Mouse (Mus musculus): ENCODE data around the gene Glp2r. TPM values are rescaled to one million over a fixed set of nuclear protein-coding genes. Genes with fewer than 3 reads are reported as not detected.

The Glp2r gene
- polyA plus RNA-seq, 1 experiment from 2014 or later, result not detected

- 70% methylated on average over 5 of the region's 5 CpGs for WGBS
- H3K27me3 ChIP-seq, result no peaks in the 10 kb centered on the region
- ATAC-seq (ENCODE audit: low FRiP score), result no peak
- H3K9me3 ChIP-seq, result no peaks in the 10 kb centered on the region
- H3K4me1 ChIP-seq (replicated peaks), result peaks cover 7% of the 10 kb centered on the region
- H3K9ac ChIP-seq, result no peak overlapping the region
- no peak overlapping the region for H3K4me2 ChIP-seq
- H3K27ac ChIP-seq, result no peak overlapping the region
- H3K36me3 ChIP-seq, result no peaks in the 10 kb centered on the region
- no peak overlapping the region for H3K4me3 ChIP-seq
Measured at GRCm38 (mm10) chr11:67672140-67672539, 98.8 kb downstream of the Glp2r start.

- no peak overlapping the region for H3K27ac ChIP-seq
- no peak overlapping the region for H3K9ac ChIP-seq
- no peaks in the 10 kb centered on the region for H3K27me3 ChIP-seq
- no peak overlapping the region for H3K4me3 ChIP-seq
- H3K4me1 ChIP-seq (replicated peaks), result peaks cover 7% of the 10 kb centered on the region
- WGBS, result over 99% methylated on average over 6 of the region's 6 CpGs
- H3K9me3 ChIP-seq, result no peaks in the 10 kb centered on the region
- ATAC-seq (ENCODE audit: low FRiP score), result no peak
- no peak overlapping the region for H3K4me2 ChIP-seq
- no peaks in the 10 kb centered on the region for H3K36me3 ChIP-seq
Measured at GRCm38 (mm10) chr11:67670031-67670430, 100.9 kb downstream of the Glp2r start.

GRCm38 (mm10) chr11:67668460-67669007 lies 102.4 kb downstream of the Glp2r start:
- H3K9me3 ChIP-seq, result no peaks in the 10 kb centered on the region
- no peak for ATAC-seq (ENCODE audit: low FRiP score)
- 91% methylated on average over 3 of the region's 3 CpGs for WGBS
- H3K36me3 ChIP-seq, result no peaks in the 10 kb centered on the region
- no peaks in the 10 kb centered on the region for H3K27me3 ChIP-seq
- peaks cover 7% of the 10 kb centered on the region for H3K4me1 ChIP-seq (replicated peaks)
- H3K4me3 ChIP-seq, result no peak overlapping the region
- H3K27ac ChIP-seq, result no peak overlapping the region
- no peak overlapping the region for H3K9ac ChIP-seq
- no peak overlapping the region for H3K4me2 ChIP-seq

GRCm38 (mm10) chr11:67667531-67668332 lies 103.2 kb downstream of the Glp2r start:
- Histone ChIP-seq H3K4me1 (replicated peaks) (peaks cover 7% of the 10 kb centered on the region), H3K9ac (no peak overlapping the region), H3K36me3 (no peaks in the 10 kb centered on the region), H3K27me3 (no peaks in the 10 kb centered on the region), H3K27ac (no peak overlapping the region), H3K4me2 (no peak overlapping the region), H3K9me3 (no peaks in the 10 kb centered on the region), H3K4me3 (no peak overlapping the region)
- ATAC-seq (ENCODE audit: low FRiP score), result no peak
- 84% methylated on average over 13 of the region's 13 CpGs for WGBS

- H3K4me1 ChIP-seq (replicated peaks), result peaks cover 7% of the 10 kb centered on the region
- no peak for ATAC-seq (ENCODE audit: low FRiP score)
- H3K9me3 ChIP-seq, result no peaks in the 10 kb centered on the region
- 84% methylated on average over 5 of the region's 5 CpGs for WGBS
- no peak overlapping the region for H3K4me2 ChIP-seq
- no peak overlapping the region for H3K9ac ChIP-seq
- H3K4me3 ChIP-seq, result no peak overlapping the region
- H3K36me3 ChIP-seq, result no peaks in the 10 kb centered on the region
- no peak overlapping the region for H3K27ac ChIP-seq
- no peaks in the 10 kb centered on the region for H3K27me3 ChIP-seq
Measured at GRCm38 (mm10) chr11:67666129-67666528, 104.8 kb downstream of the Glp2r start.

- no peaks in the 10 kb centered on the region for H3K9me3 ChIP-seq
- 90% methylated on average over 6 of the region's 6 CpGs for WGBS
- ATAC-seq (ENCODE audit: low FRiP score), result no peak
- H3K4me2 ChIP-seq, result no peak overlapping the region
- H3K9ac ChIP-seq, result no peak overlapping the region
- no peak overlapping the region for H3K4me3 ChIP-seq
- no peak overlapping the region for H3K27ac ChIP-seq
- H3K36me3 ChIP-seq, result no peaks in the 10 kb centered on the region
- peaks cover 7% of the 10 kb centered on the region for H3K4me1 ChIP-seq (replicated peaks)
- no peaks in the 10 kb centered on the region for H3K27me3 ChIP-seq
Measured at GRCm38 (mm10) chr11:67664918-67665317, 106.0 kb downstream of the Glp2r start.

- WGBS, result 88% methylated on average over 3 of the region's 3 CpGs
Measured at GRCm38 (mm10) chr11:67664261-67664660, 106.7 kb downstream of the Glp2r start.

GRCm38 (mm10) chr11:67663437-67663836 lies 107.5 kb downstream of the Glp2r start:
- ATAC-seq (ENCODE audit: low FRiP score), result no peak
- Histone ChIP-seq H3K9me3 (no peaks in the 10 kb centered on the region), H3K27ac (no peak overlapping the region), H3K4me2 (no peak overlapping the region), H3K4me3 (no peak overlapping the region), H3K9ac (no peak overlapping the region), H3K27me3 (no peaks in the 10 kb centered on the region), H3K36me3 (no peaks in the 10 kb centered on the region), H3K4me1 (replicated peaks) (peaks cover 7% of the 10 kb centered on the region)
- WGBS, result 96% methylated on average over 4 of the region's 4 CpGs

More at GRCm38 (mm10) chr11:67664261-67664660, 106.7 kb downstream of the Glp2r start:
- Histone ChIP-seq H3K36me3 (no peaks in the 10 kb centered on the region), H3K4me2 (no peak overlapping the region), H3K27me3 (no peaks in the 10 kb centered on the region), H3K9ac (no peak overlapping the region), H3K4me3 (no peak overlapping the region), H3K4me1 (replicated peaks) (peaks cover 7% of the 10 kb centered on the region), H3K27ac (no peak overlapping the region), H3K9me3 (no peaks in the 10 kb centered on the region)
- no peak for ATAC-seq (ENCODE audit: low FRiP score)

- 92% methylated on average over 8 of the region's 8 CpGs for WGBS
- ATAC-seq (ENCODE audit: low FRiP score), result no peak
- Histone ChIP-seq H3K9ac (no peak overlapping the region), H3K4me3 (no peak overlapping the region), H3K27ac (no peak overlapping the region), H3K9me3 (no peaks in the 10 kb centered on the region), H3K27me3 (no peaks in the 10 kb centered on the region), H3K4me1 (replicated peaks) (peaks cover 7% of the 10 kb centered on the region), H3K4me2 (no peak overlapping the region), H3K36me3 (no peaks in the 10 kb centered on the region)
Measured at GRCm38 (mm10) chr11:67661465-67661864, 109.5 kb downstream of the Glp2r start.

GRCm38 (mm10) chr11:67657685-67658382 lies 113.1 kb downstream of the Glp2r start:
- Histone ChIP-seq H3K4me2 (no peak overlapping the region), H3K27ac (no peak overlapping the region), H3K9ac (no peak overlapping the region), H3K4me3 (no peak overlapping the region), H3K36me3 (no peaks in the 10 kb centered on the region), H3K4me1 (replicated peaks) (peaks cover 21% of the 10 kb centered on the region), H3K9me3 (no peaks in the 10 kb centered on the region), H3K27me3 (peaks cover 12% of the 10 kb centered on the region; the same call in 1 of the 2 replicates)
- 49% methylated on average over 11 of the region's 11 CpGs for WGBS
- no peak for ATAC-seq (ENCODE audit: low FRiP score)

- H3K27me3 ChIP-seq, result peaks cover 12% of the 10 kb centered on the region; the same call in 1 of the 2 replicates
- no peak overlapping the region for H3K27ac ChIP-seq
- no peak for ATAC-seq (ENCODE audit: low FRiP score)
- no peaks in the 10 kb centered on the region for H3K36me3 ChIP-seq
- H3K9ac ChIP-seq, result no peak overlapping the region
- no peak overlapping the region for H3K4me3 ChIP-seq
- WGBS, result 86% methylated on average over 9 of the region's 9 CpGs
- H3K4me1 ChIP-seq (replicated peaks), result peaks cover 30% of the 10 kb centered on the region
- H3K4me2 ChIP-seq, result no peak overlapping the region
- no peaks in the 10 kb centered on the region for H3K9me3 ChIP-seq
Measured at GRCm38 (mm10) chr11:67656811-67657210, 114.1 kb downstream of the Glp2r start.

- H3K9ac ChIP-seq, result no peak overlapping the region
- H3K4me1 ChIP-seq (replicated peaks), result peaks cover 30% of the 10 kb centered on the region
- H3K4me3 ChIP-seq, result no peak overlapping the region
- H3K9me3 ChIP-seq, result no peaks in the 10 kb centered on the region
- no peaks in the 10 kb centered on the region for H3K36me3 ChIP-seq
- 82% methylated on average over 7 of the region's 7 CpGs for WGBS
- H3K27me3 ChIP-seq, result peaks cover 12% of the 10 kb centered on the region; the same call in 1 of the 2 replicates
- no peak overlapping the region for H3K27ac ChIP-seq
- no peak overlapping the region for H3K4me2 ChIP-seq
- no peak for ATAC-seq (ENCODE audit: low FRiP score)
Measured at GRCm38 (mm10) chr11:67656366-67656765, 114.6 kb downstream of the Glp2r start.

All from hindbrain, embryonic 13.5 days (tissue).